Mouse (Mus musculus): ENCODE measurements around the gene Dnaja3.

DNA sequence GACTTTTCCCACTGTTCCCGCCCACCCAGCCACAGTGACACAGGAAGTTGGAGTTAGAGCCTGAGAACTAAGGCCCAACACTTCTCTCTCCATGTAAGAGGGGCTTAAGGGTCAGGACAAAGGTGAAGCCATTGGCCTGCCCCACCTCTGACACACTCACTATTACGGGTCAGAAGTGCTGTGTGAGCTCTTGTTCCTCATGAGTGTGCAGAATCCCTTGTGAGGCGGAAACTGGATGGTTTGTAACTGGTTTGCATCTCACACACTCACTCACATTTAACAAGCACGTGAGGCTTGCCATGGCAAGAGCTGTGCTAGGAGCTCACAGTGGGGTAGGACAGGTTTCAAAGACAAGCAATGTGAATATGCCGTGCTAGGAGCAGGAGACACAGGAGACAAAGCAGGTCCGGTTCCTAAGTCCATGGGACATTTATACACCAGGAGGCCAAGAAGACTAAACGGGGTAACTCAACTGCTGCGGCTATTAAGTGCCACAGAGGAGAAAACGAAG, 16.8 kb downstream of the Dnaja3 start:
- TF ChIP-seq CTCF (IDR thresholded peaks at IDR 0.05; ENCODE audit: extremely low read depth, insufficient read depth, low read length), result no peak
- TF ChIP-seq POLR2A (IDR thresholded peaks at IDR 0.05; ENCODE audit: extremely low read depth, insufficient read depth, low read length), result no peak
